Mouse (Mus musculus) bone marrow, adult 2 months (tissue): ENCODE results near the gene Magea5. TPM values are rescaled to one million over a fixed set of nuclear protein-coding genes. Genes with fewer than 3 reads are reported as not detected.
"Not testable (repeated sequence)": the region's sequence is repeated elsewhere in the genome, so short reads cannot be mapped to it uniquely, and the experiment has no call there.

Source experiments
- H3K27ac ChIP-seq: fragments of 200-500 bp; 2 replicates; pipeline ENCODE4 v1.5.1; 2012; ENCODE audit warnings: low read depth, mild to moderate bottlenecking, control low read depth, inconsistent platforms, low read length; ENCODE audit not compliant: control insufficient read depth, poor library complexity, insufficient read depth
- H3K4me1 ChIP-seq: fragments of 200-500 bp; 2 replicates; pipeline ENCODE4 v1.6.1; 2011; ENCODE audit warnings: low read length; ENCODE audit not compliant: control insufficient read depth, insufficient read depth
- H3K4me3 ChIP-seq: fragments of 200-500 bp; replicated peaks from 2 replicates; pipeline ENCODE3; 2011; ENCODE audit warnings: mild to moderate bottlenecking, low read depth, low read length, control low read depth; ENCODE audit not compliant: control insufficient read depth
- CTCF ChIP-seq: fragments of 200-500 bp; IDR thresholded peaks from 2 replicates; pipeline ENCODE4 v1.5.1; 2011; ENCODE audit warnings: low read length, control low read depth; ENCODE audit not compliant: control insufficient read depth, insufficient read depth
- POLR2A ChIP-seq: fragments of 200-500 bp; IDR thresholded peaks from 2 replicates; pipeline ENCODE4 v1.6.1; 2011; ENCODE audit warnings: low read depth, mild to moderate bottlenecking, control low read depth, low read length, borderline replicate concordance; ENCODE audit not compliant: control insufficient read depth
- WGBS: fragments of 180-500 bp; shearing (Covaris S2); methylation state at CpG from one replicate; pipeline ENCODE4 v1.1.7; 2018; 5-methylcytosine and 5-hydroxymethylcytosine counted together
- polyA plus RNA-seq: library from polyadenylated mRNA; stranded (reverse); fragments of >200 nt; gene quantifications from 2 replicates; pipeline ENCODE4 v1.2.4, GENCODE M21; 2011; ENCODE audit warnings: low replicate concordance; ENCODE audit not compliant: missing spikeins, insufficient read depth, insufficient read length

Gene Magea5
- not detected in 2 replicates for polyA plus RNA-seq

GRCm38 (mm10) chrX:155063045-155063444 lies at the start of gene Magea5:
Magea5 (minus strand) TSS chrX:155063145.
- H3K4me1 ChIP-seq, H3K27ac ChIP-seq, H3K4me3 ChIP-seq: not testable (repeated sequence)
- WGBS, result 81% methylated on average over 14 of the region's 16 CpGs

- TF ChIP-seq CTCF, result no peak
- TF ChIP-seq POLR2A, result no peak
- Histone ChIP-seq H3K4me1 (no peaks in the 10 kb centered on the region), H3K4me3 (no peak overlapping the region), H3K27ac (no peak overlapping the region)
Observed at GRCm38 (mm10) chrX:155098024-155098423, 35.1 kb upstream of the Magea5 start.

- not testable (repeated sequence) for H3K4me1 ChIP-seq, H3K4me3 ChIP-seq, H3K27ac ChIP-seq
- WGBS, result 77% methylated on average over 4 of the region's 4 CpGs
Observed at GRCm38 (mm10) chrX:155093566-155093965, 30.6 kb upstream of the Magea5 start, which contains the start of gene Magea2. Magea2 (minus strand) TSS chrX:155093666.

GRCm38 (mm10) chrX:155089693-155090092 lies 26.7 kb upstream of the Magea5 start, which contains the start of gene Magea1:
Magea1 (minus strand) TSS chrX:155089793.
- not testable (repeated sequence) for H3K4me1 ChIP-seq, H3K4me3 ChIP-seq, H3K27ac ChIP-seq
- WGBS, result 67% methylated on average over 1 of the region's 2 CpGs

Other genes starting within 250 kb of the Magea5 start
- not detected in 2 replicates for gene Cldn34b1, start 172.9 kb downstream of the Magea5 start, polyA plus RNA-seq
- not detected in 2 replicates for gene Magea6, start 127.2 kb downstream of the Magea5 start, polyA plus RNA-seq
- gene Magea3, start 113.6 kb downstream of the Magea5 start, polyA plus RNA-seq, result not detected in 2 replicates
- gene Magea8, start 67.3 kb downstream of the Magea5 start, polyA plus RNA-seq, result not detected in 2 replicates
- not detected in 2 replicates for gene Magea1, start 26.6 kb upstream of the Magea5 start, polyA plus RNA-seq
- gene Magea2, start 30.5 kb upstream of the Magea5 start, polyA plus RNA-seq, result not detected in 2 replicates
- gene Cldn34b2, start 65.3 kb upstream of the Magea5 start, polyA plus RNA-seq, result 1.4 TPM in 1 of 2 replicates, not detected in the other
- 133 and 282 TPM in 2 replicates for gene Sat1, start 153.3 kb upstream of the Magea5 start, polyA plus RNA-seq
- 9.3 and 32.8 TPM in 2 replicates for gene Acot9, start 199.3 kb upstream of the Magea5 start, polyA plus RNA-seq